Mouse (Mus musculus): ENCODE measurements at regions not wholly inside any gene's neighbourhood (a gene's known extent, or its start where the extent isn't known, plus 50 kb on each side); places are given as distances from the start of the nearest gene placed in this dataset.

- DNase-seq: no peak
Measured at GRCm38 (mm10) chr5:45000996-45001395, 201.5 kb upstream of the Ldb2 start.

GRCm38 (mm10) chr5:44999032-44999431 lies 199.6 kb upstream of the Ldb2 start:
- no peak for DNase-seq

DNA sequence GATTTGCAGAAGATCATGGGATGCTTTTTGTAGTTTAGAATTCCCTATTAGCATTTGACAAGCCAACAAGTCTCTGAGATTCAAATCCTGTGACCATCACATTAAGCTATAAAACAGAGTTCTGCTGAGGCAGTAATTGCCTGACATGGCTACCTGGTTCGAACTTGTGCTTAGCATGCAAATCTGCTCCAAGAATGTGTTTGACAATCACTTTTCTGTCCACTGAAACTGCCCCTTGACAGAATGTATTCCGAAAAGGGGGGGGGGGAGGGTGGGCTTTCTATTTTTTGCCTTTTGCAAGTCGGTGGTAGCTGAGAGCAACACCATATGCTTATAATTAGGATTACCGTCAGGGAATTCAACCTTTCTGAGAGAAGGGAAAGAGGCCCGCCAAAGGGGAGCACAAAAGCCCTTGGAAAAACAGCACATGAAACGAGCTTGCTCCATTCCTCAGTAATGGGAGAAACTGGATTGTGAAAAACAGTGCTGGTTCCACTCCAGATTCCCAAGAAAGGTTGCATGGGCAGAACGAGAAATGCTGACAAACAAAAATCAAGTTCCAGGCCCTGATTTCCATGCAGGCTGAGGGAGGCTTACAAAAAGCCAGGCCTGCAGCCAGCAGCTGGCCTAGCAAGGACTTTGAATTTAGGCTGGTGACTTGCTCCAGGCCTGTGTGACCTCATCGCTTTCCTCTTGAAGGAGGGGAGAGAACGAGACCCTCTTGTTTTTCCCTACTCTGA lies 176.1 kb upstream of the Ldb2 start:
- no peak for DNase-seq

- DNase-seq: no peak
Measured at GRCm38 (mm10) chr5:44943023-44943921, 143.8 kb upstream of the Ldb2 start.

DNA sequence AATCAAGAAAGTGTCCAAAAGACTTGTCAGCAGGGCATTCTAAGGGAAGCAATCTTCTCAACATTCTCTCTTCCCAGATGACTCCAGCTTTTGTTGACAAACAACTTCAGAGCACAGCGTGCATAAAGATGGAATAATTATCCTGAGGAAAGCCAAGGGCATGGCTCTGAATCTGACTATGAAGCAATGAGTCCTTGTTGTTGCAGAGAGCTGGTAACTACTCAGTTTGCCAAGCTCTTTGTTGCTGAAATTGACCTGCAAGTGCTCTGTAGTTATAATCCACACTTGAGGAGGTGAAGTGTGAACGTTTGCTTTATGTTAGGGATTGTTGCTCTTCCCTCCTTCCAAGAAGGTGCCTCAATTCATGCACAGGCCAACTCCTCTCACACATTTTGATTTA lies 143.1 kb upstream of the Ldb2 start:
- DNase-seq: no peak

- DNase-seq: no peak
Measured at GRCm38 (mm10) chr5:44925476-44925875, 126.0 kb upstream of the Ldb2 start.

- no peak for DNase-seq
Measured at GRCm38 (mm10) chr5:44922129-44922775, 122.8 kb upstream of the Ldb2 start.

GRCm38 (mm10) chr5:44917816-44918213 lies 118.3 kb upstream of the Ldb2 start:
- no peak for DNase-seq

GRCm38 (mm10) chr5:44917173-44917815 lies 117.8 kb upstream of the Ldb2 start:
- no peak for DNase-seq

GRCm38 (mm10) chr5:44902541-44902940 lies 103.1 kb upstream of the Ldb2 start:
- no peak for DNase-seq

DNA sequence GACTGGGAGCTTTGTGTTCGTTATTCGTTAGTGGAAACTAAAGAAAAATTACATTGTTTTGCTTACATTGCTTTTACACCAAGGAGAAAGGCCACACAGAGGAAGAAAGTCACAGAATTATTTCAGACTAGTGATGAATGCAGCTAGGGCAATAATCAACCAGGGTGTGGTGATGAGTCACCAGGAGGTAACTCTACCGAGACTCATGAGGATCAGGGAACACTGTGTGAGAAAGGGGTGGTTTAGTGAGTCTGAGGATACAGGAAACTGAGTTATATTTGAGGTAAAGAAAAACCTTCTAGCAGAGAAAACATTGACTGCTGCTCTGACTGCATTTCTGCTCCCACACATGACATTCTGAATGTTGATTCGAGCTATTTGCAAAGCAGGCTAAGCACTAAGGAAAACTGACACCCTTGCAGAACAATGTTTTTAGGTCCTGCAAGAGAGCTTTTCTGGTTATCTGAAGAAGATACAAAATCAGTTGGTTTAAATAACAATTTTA lies 87.1 kb upstream of the Ldb2 start:
- DNase-seq: no peak

DNA sequence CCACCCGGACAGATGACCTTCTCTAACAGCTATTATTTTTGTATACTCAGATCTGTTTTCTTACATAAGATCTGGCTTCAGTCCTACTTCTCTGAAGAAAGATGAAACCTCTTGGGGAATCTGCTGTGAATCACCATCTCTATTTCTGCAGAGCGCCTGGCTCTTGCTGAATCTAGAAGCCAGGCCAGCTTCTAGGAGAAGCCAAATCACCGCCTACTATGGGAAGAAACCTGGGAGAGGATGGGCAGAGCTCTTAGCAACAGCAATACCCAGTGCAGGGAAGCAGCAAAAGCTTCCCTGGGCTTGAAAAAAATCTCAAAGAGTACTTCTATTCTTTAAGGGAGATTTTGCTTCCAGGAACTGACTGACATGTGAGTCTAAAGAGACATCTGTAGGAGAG lies 77.5 kb upstream of the Ldb2 start:
- no peak for DNase-seq

GRCm38 (mm10) chr5:44872243-44872642 lies 72.8 kb upstream of the Ldb2 start:
- no peak for DNase-seq

- DNase-seq: no peak
Measured at GRCm38 (mm10) chr5:44863887-44864286, 64.4 kb upstream of the Ldb2 start.

DNA sequence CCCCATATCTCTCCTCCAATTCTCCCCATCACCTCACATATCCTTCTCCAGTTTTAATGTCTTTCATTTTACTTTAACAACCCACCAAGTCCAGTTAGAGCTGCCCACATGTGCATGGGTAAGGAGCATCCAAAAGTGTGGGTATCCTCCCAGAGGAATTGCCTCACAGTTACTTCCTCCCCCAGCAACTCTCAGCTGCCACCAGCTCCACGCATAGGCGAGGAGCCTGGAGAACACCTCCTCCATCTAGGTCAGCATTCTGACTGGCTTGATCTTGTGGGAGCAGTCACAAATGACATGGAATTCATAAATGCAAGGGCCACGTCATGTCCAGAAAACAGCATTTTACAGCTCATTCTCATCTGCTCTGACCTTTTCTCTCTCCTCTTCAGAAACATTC lies 63.9 kb upstream of the Ldb2 start:
- DNase-seq: no peak

DNA sequence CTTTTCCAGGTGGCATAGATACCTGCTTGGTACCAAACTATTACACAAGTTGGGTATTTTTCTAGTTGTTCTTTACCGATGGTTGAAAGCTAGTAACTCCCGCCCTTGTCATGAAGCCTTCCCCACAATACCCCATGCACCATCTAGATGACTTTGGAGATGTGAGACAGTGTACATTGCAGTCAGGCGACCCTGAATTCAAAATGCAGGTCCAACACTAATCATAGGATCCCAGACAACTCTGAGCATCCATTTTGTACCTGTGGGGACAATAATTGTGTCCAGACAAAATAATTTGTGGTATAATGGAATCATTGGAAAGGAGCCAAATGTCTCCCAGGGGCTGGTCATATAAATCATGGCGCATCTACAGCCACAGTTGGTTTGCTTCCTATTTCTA lies 54.7 kb upstream of the Ldb2 start:
- no peak for DNase-seq

Measured in thymus, postnatal 4 days (tissue).